Mouse (Mus musculus) MEL (cell line): ENCODE measurements around the gene Ptpa. TPM values are rescaled to one million over a fixed set of nuclear protein-coding genes. Genes with fewer than 3 reads are reported as not detected.

Experiments
- DNase-seq: peaks from one replicate; pipeline ENCODE4 v3.0.0; 2011; ENCODE audit warnings: low read depth, low spot score
- H3K27ac ChIP-seq: 2 replicates; pipeline ENCODE4 v1.5.1; 2012; ENCODE audit warnings: low read depth, mild to moderate bottlenecking, control low read depth, low read length, moderate library complexity; ENCODE audit not compliant: control insufficient read depth
- H3K27me3 ChIP-seq, 2 experiments: fragments of 150-350 bp in 1 of 2; sonication (generic) in 1 of 2; 2 replicates each; pipeline ENCODE4 v1.6.1; 2012; ENCODE audit warnings: low read length in 2 of 2, mild to moderate bottlenecking in 2 of 2, improper control_type of control experiment in 1 of 2, moderate library complexity in 1 of 2; ENCODE audit not compliant: insufficient read depth in 2 of 2, control insufficient read depth in 1 of 2
- H3K36me3 ChIP-seq, 2 experiments: 2 replicates each; pipeline ENCODE4 v1.6.1; 2012 to 2014; ENCODE audit warnings: low read length in 2 of 2, improper control_type of control experiment in 1 of 2, inconsistent platforms in 1 of 2, mild to moderate bottlenecking in 1 of 2; ENCODE audit not compliant: insufficient read depth in 2 of 2, control insufficient read depth in 1 of 2
- H3K4me1 ChIP-seq, 2 experiments: fragments of 150-350 bp in 1 of 2; sonication (generic) in 1 of 2; 2 replicates each; pipeline ENCODE4 v1.6.1; 2012; ENCODE audit warnings: low read length in 2 of 2, improper control_type of control experiment in 1 of 2, mild to moderate bottlenecking in 1 of 2; ENCODE audit not compliant: insufficient read depth in 2 of 2, control insufficient read depth in 1 of 2
- H3K4me3 ChIP-seq, 2 experiments: fragments of 150-350 bp in 1 of 2; sonication (generic) in 1 of 2; 2 replicates each; pipeline ENCODE4 v1.5.1; 2012; ENCODE audit warnings: low read depth in 2 of 2, low read length in 2 of 2, mild to moderate bottlenecking in 2 of 2, moderate library complexity in 2 of 2, control low read depth in 1 of 2, improper control_type of control experiment in 1 of 2; ENCODE audit not compliant: control insufficient read depth in 1 of 2, insufficient read depth in 1 of 2
- H3K79me2 ChIP-seq: 2 replicates; pipeline ENCODE4 v1.6.1; 2012; ENCODE audit warnings: mild to moderate bottlenecking, low read length, moderate library complexity; ENCODE audit not compliant: control insufficient read depth, poor library complexity, insufficient read depth
- H3K9ac ChIP-seq: 2 replicates; pipeline ENCODE4 v1.6.1; 2012; ENCODE audit warnings: low read depth, mild to moderate bottlenecking, control low read depth, low read length, moderate library complexity; ENCODE audit not compliant: control insufficient read depth, poor library complexity, severe bottlenecking
- H3K9me3 ChIP-seq: fragments of 150-350 bp; sonication (generic); replicated peaks from 2 replicates; pipeline ENCODE4 v1.6.1; 2012; ENCODE audit warnings: mild to moderate bottlenecking, low read length, improper control_type of control experiment, moderate library complexity; ENCODE audit not compliant: insufficient read depth
- BHLHE40 ChIP-seq: IDR thresholded peaks from 2 replicates; pipeline ENCODE4 v1.6.1; 2012; ENCODE audit warnings: low read depth, mild to moderate bottlenecking, inconsistent platforms, low read length, improper control_type of control experiment, borderline replicate concordance
- CHD1 ChIP-seq: IDR thresholded peaks from 2 replicates; pipeline ENCODE4 v1.6.1; 2012; ENCODE audit warnings: low read depth, mild to moderate bottlenecking, inconsistent platforms, low read length, improper control_type of control experiment
- CHD2 ChIP-seq: IDR thresholded peaks from 2 replicates; pipeline ENCODE4 v1.6.1; 2011; ENCODE audit warnings: low read length, improper control_type of control experiment
- CTCF ChIP-seq, 3 experiments: IDR thresholded peaks in 2 of 3; conservative IDR thresholded peaks in 1 of 3; 2 replicates each; pipeline ENCODE4 v1.5.1; 2011 to 2012; ENCODE audit warnings: low read length in 3 of 3, low read depth in 2 of 3, mild to moderate bottlenecking in 2 of 3, improper control_type of control experiment in 1 of 3, inconsistent platforms in 1 of 3, mixed read lengths in 1 of 3, moderate library complexity in 1 of 3; ENCODE audit not compliant: control insufficient read depth in 1 of 3, insufficient read depth in 1 of 3, poor library complexity in 1 of 3, severe bottlenecking in 1 of 3
- E2F4 ChIP-seq: IDR thresholded peaks from 2 replicates; pipeline ENCODE4 v1.6.1; 2011; ENCODE audit warnings: low read depth, low read length, improper control_type of control experiment, borderline replicate concordance
- ELF1 ChIP-seq: IDR thresholded peaks from 2 replicates; pipeline ENCODE4 v1.6.1; 2014; ENCODE audit warnings: low read depth, mild to moderate bottlenecking, inconsistent platforms, low read length, improper control_type of control experiment, moderate library complexity
- EP300 ChIP-seq, 2 experiments: IDR thresholded peaks; 2 replicates each; pipeline ENCODE4 v1.6.1; 2011; ENCODE audit warnings: improper control_type of control experiment in 2 of 2, low read length in 2 of 2, low read depth in 1 of 2, mild to moderate bottlenecking in 1 of 2
- ETS1 ChIP-seq: IDR thresholded peaks from 2 replicates; pipeline ENCODE4 v1.6.1; 2012; ENCODE audit warnings: low read depth, mild to moderate bottlenecking, inconsistent platforms, low read length, improper control_type of control experiment, moderate library complexity
- GABPA ChIP-seq: IDR thresholded peaks from 2 replicates; pipeline ENCODE4 v1.6.1; 2012; ENCODE audit warnings: low read depth, mild to moderate bottlenecking, inconsistent platforms, low read length, improper control_type of control experiment, moderate library complexity
- GATA1 ChIP-seq: IDR thresholded peaks from 2 replicates; pipeline ENCODE4 v1.6.1; 2011; ENCODE audit warnings: low read depth, low read length, improper control_type of control experiment
- HCFC1 ChIP-seq: IDR thresholded peaks from 2 replicates; pipeline ENCODE4 v1.6.1; 2012; ENCODE audit warnings: low read depth, mild to moderate bottlenecking, inconsistent platforms, low read length, improper control_type of control experiment, moderate library complexity
- JUND ChIP-seq: IDR thresholded peaks from 2 replicates; pipeline ENCODE4 v1.6.1; 2011; ENCODE audit warnings: low read depth, mild to moderate bottlenecking, improper control_type of control experiment, low read length
- KAT2A ChIP-seq: conservative IDR thresholded peaks from 2 replicates; pipeline ENCODE4 v1.6.1; 2012; ENCODE audit warnings: low read depth, low read length, improper control_type of control experiment, inconsistent platforms
- MAX ChIP-seq: IDR thresholded peaks from 2 replicates; pipeline ENCODE4 v1.6.1; 2011; ENCODE audit warnings: low read length, improper control_type of control experiment
- MAZ ChIP-seq: IDR thresholded peaks from 2 replicates; pipeline ENCODE4 v1.6.1; 2012; ENCODE audit warnings: low read depth, mild to moderate bottlenecking, inconsistent platforms, low read length, improper control_type of control experiment
- MEF2A ChIP-seq: IDR thresholded peaks from 2 replicates; pipeline ENCODE4 v1.6.1; 2014; ENCODE audit warnings: low read depth, mild to moderate bottlenecking, inconsistent platforms, low read length, improper control_type of control experiment; ENCODE audit not compliant: poor library complexity, insufficient replicate concordance, severe bottlenecking; ENCODE audit errors: extremely low read depth
- MXI1 ChIP-seq: IDR thresholded peaks from 2 replicates; pipeline ENCODE4 v1.6.1; 2011; ENCODE audit warnings: mild to moderate bottlenecking, low read depth, low read length, improper control_type of control experiment
- MYB ChIP-seq: IDR thresholded peaks from 2 replicates; pipeline ENCODE4 v1.6.1; 2011; ENCODE audit warnings: mild to moderate bottlenecking, low read depth, low read length, improper control_type of control experiment
- MYC ChIP-seq: IDR thresholded peaks from 2 replicates; pipeline ENCODE4 v1.6.1; 2011; ENCODE audit warnings: low read depth, mild to moderate bottlenecking, low read length, improper control_type of control experiment, moderate library complexity
- NRF1 ChIP-seq: IDR thresholded peaks from 2 replicates; pipeline ENCODE4 v1.6.1; 2014; ENCODE audit warnings: low read depth, mild to moderate bottlenecking, inconsistent platforms, low read length, improper control_type of control experiment, moderate library complexity; ENCODE audit not compliant: poor library complexity, insufficient read depth, severe bottlenecking
- POLR2A ChIP-seq, 2 experiments: IDR thresholded peaks; 2 replicates each; pipeline ENCODE4 v1.6.1; 2011 to 2012; ENCODE audit warnings: low read length in 2 of 2, mild to moderate bottlenecking in 2 of 2, control low read depth in 1 of 2, improper control_type of control experiment in 1 of 2, low read depth in 1 of 2, moderate library complexity in 1 of 2; ENCODE audit not compliant: control insufficient read depth in 1 of 2, insufficient read depth in 1 of 2, poor library complexity in 1 of 2
- POLR2AphosphoS2 ChIP-seq: IDR thresholded peaks from 2 replicates; pipeline ENCODE4 v1.6.1; 2011; ENCODE audit warnings: low read length, improper control_type of control experiment
- POLR2AphosphoS5 ChIP-seq: IDR thresholded peaks from 2 replicates; pipeline ENCODE4 v1.6.1; 2012; ENCODE audit warnings: low read depth, borderline replicate concordance, mild to moderate bottlenecking, inconsistent platforms, low read length, moderate library complexity, mixed read lengths
- SIN3A ChIP-seq: IDR thresholded peaks from 2 replicates; pipeline ENCODE4 v1.6.1; 2012; ENCODE audit warnings: low read length, improper control_type of control experiment, inconsistent platforms
- SMC3 ChIP-seq: IDR thresholded peaks from 2 replicates; pipeline ENCODE4 v1.6.1; 2011; ENCODE audit warnings: low read depth, low read length, improper control_type of control experiment
- TAL1 ChIP-seq: IDR thresholded peaks from 2 replicates; pipeline ENCODE4 v1.6.1; 2012; ENCODE audit warnings: mild to moderate bottlenecking, inconsistent platforms, low read length, moderate library complexity, mixed read lengths
- TBP ChIP-seq: IDR thresholded peaks from 2 replicates; pipeline ENCODE4 v1.8.0; 2011; ENCODE audit warnings: low read depth, low read length, improper control_type of control experiment
- TCF12 ChIP-seq: IDR thresholded peaks from 2 replicates; pipeline ENCODE4 v1.6.1; 2014; ENCODE audit warnings: low read depth, mild to moderate bottlenecking, inconsistent platforms, low read length, improper control_type of control experiment, moderate library complexity
- UBTF ChIP-seq: IDR thresholded peaks from 2 replicates; pipeline ENCODE4 v1.6.1; 2012; ENCODE audit warnings: low read depth, mild to moderate bottlenecking, inconsistent platforms, low read length, improper control_type of control experiment, moderate library complexity, borderline replicate concordance; ENCODE audit not compliant: insufficient read depth
- USF1 ChIP-seq: IDR thresholded peaks from 2 replicates; pipeline ENCODE4 v1.6.1; 2014; ENCODE audit warnings: low read depth, mild to moderate bottlenecking, inconsistent platforms, low read length, improper control_type of control experiment, moderate library complexity
- USF2 ChIP-seq, 2 experiments: IDR thresholded peaks; 2 replicates each; pipeline ENCODE4 v1.6.1; 2011 to 2012; ENCODE audit warnings: improper control_type of control experiment in 2 of 2, low read length in 2 of 2, borderline replicate concordance in 1 of 2, inconsistent platforms in 1 of 2, low read depth in 1 of 2, mild to moderate bottlenecking in 1 of 2; ENCODE audit not compliant: insufficient read depth in 1 of 2
- ZC3H11A ChIP-seq: IDR thresholded peaks from 2 replicates; pipeline ENCODE4 v1.6.1; 2012; ENCODE audit warnings: low read depth, mild to moderate bottlenecking, inconsistent platforms, low read length, improper control_type of control experiment
- ZKSCAN1 ChIP-seq: IDR thresholded peaks from 2 replicates; pipeline ENCODE4 v1.6.1; 2012; ENCODE audit warnings: low read depth, mild to moderate bottlenecking, inconsistent platforms, low read length, improper control_type of control experiment, moderate library complexity
- ZMIZ1 ChIP-seq: IDR thresholded peaks from 2 replicates; pipeline ENCODE4 v1.6.1; 2012; ENCODE audit warnings: low read depth, mild to moderate bottlenecking, inconsistent platforms, low read length, improper control_type of control experiment, moderate library complexity
- ZNF384 ChIP-seq: IDR thresholded peaks from 2 replicates; pipeline ENCODE4 v1.6.1; 2012; ENCODE audit warnings: low read depth, mild to moderate bottlenecking, inconsistent platforms, low read length, improper control_type of control experiment
- polyA plus RNA-seq, 2 experiments: library from polyadenylated mRNA; stranded (reverse) in 1 of 2; unstranded in 1 of 2; fragments of >175 nt in 1 of 2; fragments of >200 nt in 1 of 2; gene quantifications; 2 replicates each; pipeline versions ENCODE4 v1.2.1 to v1.2.4; 2012; ENCODE audit warnings: low replicate concordance in 2 of 2, low read depth in 1 of 2; ENCODE audit not compliant: insufficient read length in 2 of 2, insufficient read depth in 1 of 2, missing spikeins in 1 of 2
- total RNA-seq: library from RNA; depleted of rRNA; stranded (reverse); fragments of 300-350 nt; gene quantifications from 2 replicates; pipeline ENCODE4 v1.2.3, GENCODE M21; 2012; rRNA removed

Ptpa gene
- 139 and 159 TPM in 2 replicates for total RNA-seq
- 100 to 1,000 TPM in 1 of 2 experiments, not detected in 1; 382 TPM for polyA plus RNA-seq

DNA sequence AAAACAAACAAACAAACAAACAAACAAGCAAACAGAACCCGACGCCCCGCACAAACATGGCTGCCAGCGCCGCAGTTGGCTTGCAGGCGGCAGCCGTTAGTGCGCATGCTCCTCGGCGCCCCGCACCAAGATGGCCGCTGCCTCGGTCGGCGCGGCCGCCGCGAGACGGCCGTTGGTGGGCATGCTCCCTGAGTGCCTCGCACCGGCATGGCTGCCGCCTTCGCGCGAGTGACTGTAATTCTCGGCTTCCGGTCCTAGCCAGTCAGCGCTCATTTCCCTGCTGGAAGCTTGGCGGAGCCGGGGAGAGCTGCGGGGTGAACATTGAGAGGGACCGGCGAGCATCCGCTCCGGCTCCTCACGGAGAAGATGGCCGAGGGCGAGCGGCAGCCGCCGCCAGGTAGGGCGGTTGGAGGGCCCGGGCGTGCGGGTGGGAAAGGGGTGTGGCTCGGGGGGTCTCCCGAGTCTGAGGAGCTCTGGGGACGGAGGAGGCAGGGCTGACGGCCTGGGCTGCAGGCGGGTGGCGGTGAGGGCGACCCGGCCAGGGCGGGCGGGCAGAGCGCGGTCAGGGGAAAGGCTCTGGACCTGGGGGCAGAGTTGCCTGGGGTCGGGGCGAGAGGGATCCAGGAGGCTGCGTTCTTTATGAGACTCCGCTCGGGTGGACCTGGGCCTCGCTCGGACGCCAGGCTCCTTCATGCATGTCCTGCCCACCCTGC is at the start of gene Ptpa:
Ptpa (plus strand) TSS at position 104 of the 713 bp plus-strand sequence.
- Histone ChIP-seq H3K9ac (peak within 1 kb of the TSS; percentile 99), H3K27ac (peak within 1 kb of the TSS; percentile 74), H3K36me3 (peaks cover 5 to 18% of the 10 kb centered on the region in 2 experiments), H3K4me1 (peaks cover 12 to 26% of the 10 kb centered on the region in 2 experiments; a peak in 3 of 4 replicates), H3K79me2 (peaks cover 56% of the 10 kb centered on the region), H3K9me3 (no peaks in the 10 kb centered on the region), H3K4me3 (peak within 1 kb of the TSS; percentile 66 to 95), H3K27me3 (no peaks in the 10 kb centered on the region)
- peak; percentile 93 for DNase-seq
- TF ChIP-seq TAL1 (no peak), NRF1 (peak; percentile 87), USF2 (IDR thresholded peaks at IDR 0.05; ENCODE audit: borderline replicate concordance in 1 of 2, insufficient read depth in 1 of 2, low read depth in 1 of 2, low read length in 2 of 2) (no peak), GABPA (0 out of 2 replicates have a peak, but pooled peaks have one; percentile 44), CHD1 (peak; percentile 43; the same call in 1 of the 2 replicates), ZMIZ1 (peak; percentile 93), MXI1 (peak; percentile 68; the same call in 1 of the 2 replicates), EP300 (IDR thresholded peaks at IDR 0.05; ENCODE audit: low read depth in 1 of 2, low read length in 2 of 2) (peak in 1 of 2 experiments; percentile 59; a peak in 2 of 4 replicates), ZKSCAN1 (no peak), KAT2A (peak; percentile 65), JUND (no peak), POLR2AphosphoS2 (no peak; the same call in 1 of the 2 replicates), SIN3A (peak; percentile 85), GATA1 (no peak), TBP (peak; percentile 83), MAZ (no peak), MYC (0 out of 2 replicates have a peak, but pooled peaks have one; percentile 41), HCFC1 (peak; percentile 88), POLR2A (IDR thresholded peaks at IDR 0.05; ENCODE audit: control insufficient read depth in 1 of 2, insufficient read depth in 1 of 2, low read depth in 1 of 2, low read length in 2 of 2, poor library complexity in 1 of 2) (peak; percentile 84 to 100), MEF2A (no peak), USF1 (no peak), ZNF384 (no peak), SMC3 (no peak), TCF12 (peak; percentile 89), CTCF (IDR thresholded peaks at IDR 0.05 in 2 of 3, conservative IDR thresholded peaks at IDR 0.05 in 1 of 3; ENCODE audit: control insufficient read depth in 1 of 3, insufficient read depth in 1 of 3, low read depth in 2 of 3, low read length in 3 of 3, poor library complexity in 1 of 3, severe bottlenecking in 1 of 3) (no peak), CHD2 (no peak), ETS1 (peak; percentile 15; the same call in 1 of the 2 replicates), MAX (no peak; the same call in 1 of the 2 replicates), ZC3H11A (no peak), E2F4 (peak; percentile 72; the same call in 1 of the 2 replicates), UBTF (peak; percentile 71; the same call in 1 of the 2 replicates), BHLHE40 (no peak), POLR2AphosphoS5 (no peak), ELF1 (peak; percentile 57), MYB (peak; percentile 98)
